Mouse (Mus musculus): ENCODE measurements at regions not wholly inside any gene's neighbourhood (a gene's known extent, or its start where the extent isn't known, plus 50 kb on each side); places are given as distances from the start of the nearest gene placed in this dataset.
"Not testable (repeated sequence)": the region's sequence is repeated elsewhere in the genome, so short reads cannot be mapped to it uniquely, and the experiment has no call there.

DNA sequence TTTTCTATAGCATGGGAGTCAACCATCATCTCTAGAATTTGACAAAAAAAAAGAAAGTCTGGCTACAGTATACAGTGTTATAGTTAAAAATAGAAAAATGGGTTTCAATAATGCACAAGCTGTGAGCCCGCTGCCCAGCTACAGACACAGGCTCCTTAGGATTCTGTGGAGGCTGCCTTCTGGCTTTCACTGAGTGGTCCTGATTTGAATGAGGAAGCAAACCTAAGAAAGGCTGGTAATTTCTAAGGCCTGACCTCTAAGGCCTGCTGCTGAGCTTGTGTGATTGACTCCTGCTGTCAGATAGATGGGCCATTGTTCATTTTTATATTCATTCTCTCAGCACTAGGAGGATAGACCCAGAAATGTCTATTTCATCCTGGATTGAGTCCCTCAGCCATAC is 67.7 kb downstream of the Alg10b start:
- no peak for TF ChIP-seq CTCF (IDR thresholded peaks at IDR 0.05; ENCODE audit: extremely low read depth, insufficient read depth, insufficient read length, insufficient replicate concordance)
- no peak for TF ChIP-seq POLR2A (IDR thresholded peaks at IDR 0.05; ENCODE audit: low read depth, low read length)
- WGBS: 93% methylated on average over 1 of the region's 1 CpGs
- H3K36me3 ChIP-seq (ENCODE audit: control insufficient read depth, insufficient read depth, low read length): no peaks in the 10 kb centered on the region
- H3K4me3 ChIP-seq (ENCODE audit: extremely low read depth, insufficient read depth, insufficient read length): no peak overlapping the region
- no peaks in the 10 kb centered on the region for H3K27me3 ChIP-seq (ENCODE audit: control insufficient read depth, insufficient read depth, low read length)
- H3K4me1 ChIP-seq (ENCODE audit: control insufficient read depth, insufficient read depth, insufficient read length): no peaks in the 10 kb centered on the region
- H3K27ac ChIP-seq (ENCODE audit: insufficient read depth, low read length): no peak overlapping the region
- no peak for DNase-seq (ENCODE audit: low read depth in 1 of 2, low spot score in 2 of 2)

DNA sequence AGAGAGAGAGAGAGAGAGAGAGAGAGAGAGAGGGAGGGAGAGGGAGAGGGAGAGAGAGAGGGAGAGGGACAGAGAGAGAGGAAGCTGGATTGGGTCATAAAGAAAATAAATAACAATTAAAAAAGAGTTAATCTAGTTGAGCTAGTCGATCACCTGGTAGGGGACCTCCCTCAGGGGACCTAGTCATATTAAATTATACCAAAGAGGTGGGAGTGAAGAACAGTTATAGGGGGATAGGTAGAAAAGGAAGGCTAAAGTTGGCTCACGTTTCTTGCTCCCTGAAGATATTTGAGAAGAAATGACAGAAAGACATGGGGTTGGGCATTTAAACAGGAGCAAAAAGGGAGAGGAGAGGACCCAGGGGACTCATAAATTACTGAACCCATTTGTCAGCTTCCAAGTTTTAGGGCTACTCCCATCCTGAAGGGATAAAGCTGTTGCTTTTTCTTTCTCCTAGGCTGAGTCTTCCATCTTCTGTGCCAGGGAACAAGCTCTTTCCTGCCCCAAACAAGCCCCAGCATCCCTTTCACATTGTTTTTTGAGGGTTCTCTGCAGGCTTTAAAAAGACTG is 70.3 kb downstream of the Alg10b start:
- TF ChIP-seq CTCF (IDR thresholded peaks at IDR 0.05; ENCODE audit: extremely low read depth, insufficient read depth, insufficient read length, insufficient replicate concordance) (no peak), POLR2A (IDR thresholded peaks at IDR 0.05; ENCODE audit: low read depth, low read length) (no peak)
- 69% methylated on average over 2 of the region's 2 CpGs for WGBS
- Histone ChIP-seq H3K27ac (ENCODE audit: insufficient read depth, low read length) (no peak overlapping the region), H3K4me3 (ENCODE audit: extremely low read depth, insufficient read depth, insufficient read length) (no peak overlapping the region), H3K36me3 (ENCODE audit: control insufficient read depth, insufficient read depth, low read length) (no peaks in the 10 kb centered on the region), H3K4me1 (ENCODE audit: control insufficient read depth, insufficient read depth, insufficient read length) (no peaks in the 10 kb centered on the region), H3K27me3 (ENCODE audit: control insufficient read depth, insufficient read depth, low read length) (no peaks in the 10 kb centered on the region)
- no peak for DNase-seq (ENCODE audit: low read depth in 1 of 2, low spot score in 2 of 2)

DNA sequence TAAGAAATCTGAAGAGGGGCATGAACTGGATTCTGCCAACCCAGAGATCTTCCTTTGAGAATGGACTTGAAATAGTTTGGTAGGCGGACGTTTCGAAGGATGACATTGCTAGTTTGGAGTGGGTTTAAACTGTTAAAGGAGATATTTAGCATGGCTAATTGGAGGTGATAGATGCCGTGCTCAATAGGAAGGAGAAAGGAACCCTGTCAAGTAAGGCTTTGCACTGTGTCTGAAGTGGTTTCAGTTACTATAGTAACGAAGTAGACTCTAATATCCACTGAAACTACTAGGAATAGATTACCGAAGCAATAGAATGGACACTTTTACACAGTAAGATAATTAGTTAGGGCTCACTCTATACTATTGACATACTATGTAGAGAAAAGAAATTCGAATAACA is 74.5 kb downstream of the Alg10b start:
- no peak for DNase-seq (ENCODE audit: low read depth in 1 of 2, low spot score in 2 of 2)
- Histone ChIP-seq H3K27me3 (ENCODE audit: control insufficient read depth, insufficient read depth, low read length) (no peaks in the 10 kb centered on the region), H3K27ac (ENCODE audit: insufficient read depth, low read length) (no peak overlapping the region), H3K4me1 (ENCODE audit: control insufficient read depth, insufficient read depth, insufficient read length) (no peaks in the 10 kb centered on the region), H3K4me3 (ENCODE audit: extremely low read depth, insufficient read depth, insufficient read length) (no peak overlapping the region), H3K36me3 (ENCODE audit: control insufficient read depth, insufficient read depth, low read length) (no peaks in the 10 kb centered on the region)
- TF ChIP-seq POLR2A (IDR thresholded peaks at IDR 0.05; ENCODE audit: low read depth, low read length): no peak
- no peak for TF ChIP-seq CTCF (IDR thresholded peaks at IDR 0.05; ENCODE audit: extremely low read depth, insufficient read depth, insufficient read length, insufficient replicate concordance)
- WGBS: 85% methylated on average over 7 of the region's 7 CpGs

DNA sequence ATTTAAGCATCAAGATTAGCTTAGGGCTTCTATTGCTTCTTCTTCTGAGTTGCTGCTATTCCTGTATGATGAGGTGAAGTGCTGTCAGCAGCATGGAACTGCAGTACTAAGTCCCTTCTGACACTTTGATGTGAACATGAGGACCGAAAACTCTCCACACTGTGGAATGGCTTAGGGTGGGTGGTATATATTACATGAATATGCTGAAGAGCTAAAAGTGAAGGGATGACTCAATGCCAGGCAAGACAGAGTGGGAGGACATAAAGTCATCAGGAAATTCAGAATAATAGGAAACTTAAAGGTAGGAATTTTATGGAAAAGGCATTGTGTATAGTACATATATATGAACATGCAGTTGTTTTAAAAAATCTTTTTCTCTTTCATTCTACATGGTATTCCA is 79.3 kb downstream of the Alg10b start:
- Histone ChIP-seq H3K4me1 (ENCODE audit: control insufficient read depth, insufficient read depth, insufficient read length) (no peaks in the 10 kb centered on the region), H3K27me3 (ENCODE audit: control insufficient read depth, insufficient read depth, low read length) (no peaks in the 10 kb centered on the region), H3K4me3 (ENCODE audit: extremely low read depth, insufficient read depth, insufficient read length) (no peak overlapping the region), H3K27ac (ENCODE audit: insufficient read depth, low read length) (no peak overlapping the region), H3K36me3 (ENCODE audit: control insufficient read depth, insufficient read depth, low read length) (no peaks in the 10 kb centered on the region)
- DNase-seq (ENCODE audit: low read depth in 1 of 2, low spot score in 2 of 2): no peak
- WGBS: 92% methylated on average over 1 of the region's 1 CpGs
- TF ChIP-seq CTCF (IDR thresholded peaks at IDR 0.05; ENCODE audit: extremely low read depth, insufficient read depth, insufficient read length, insufficient replicate concordance) (no peak), POLR2A (IDR thresholded peaks at IDR 0.05; ENCODE audit: low read depth, low read length) (no peak)

DNA sequence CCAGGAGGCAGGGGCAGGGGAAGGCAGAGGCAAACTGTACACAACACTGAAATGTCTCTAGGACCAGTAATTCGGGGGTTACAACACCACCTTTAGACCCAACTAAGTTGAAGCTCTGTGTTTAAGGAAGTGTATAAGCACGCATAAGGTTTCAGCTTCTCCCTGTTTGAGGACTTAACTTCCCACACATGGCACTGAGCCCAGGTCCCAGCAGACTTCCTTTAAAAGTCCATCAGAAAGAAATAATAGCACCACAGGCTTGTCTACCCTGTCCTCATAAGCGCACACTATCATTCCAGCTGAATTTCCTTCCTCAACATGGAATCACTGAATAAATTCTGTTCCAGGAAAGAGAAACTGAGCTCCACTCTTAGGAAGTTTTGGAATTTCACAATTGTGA is 80.9 kb downstream of the Alg10b start:
- Histone ChIP-seq H3K4me1 (ENCODE audit: control insufficient read depth, insufficient read depth, insufficient read length) (no peaks in the 10 kb centered on the region), H3K36me3 (ENCODE audit: control insufficient read depth, insufficient read depth, low read length) (no peaks in the 10 kb centered on the region), H3K4me3 (ENCODE audit: extremely low read depth, insufficient read depth, insufficient read length) (no peak overlapping the region), H3K27ac (ENCODE audit: insufficient read depth, low read length) (no peak overlapping the region), H3K27me3 (ENCODE audit: control insufficient read depth, insufficient read depth, low read length) (no peaks in the 10 kb centered on the region)
- WGBS: 53% methylated on average over 3 of the region's 3 CpGs
- TF ChIP-seq CTCF (IDR thresholded peaks at IDR 0.05; ENCODE audit: extremely low read depth, insufficient read depth, insufficient read length, insufficient replicate concordance) (no peak), POLR2A (IDR thresholded peaks at IDR 0.05; ENCODE audit: low read depth, low read length) (no peak)
- no peak for DNase-seq (ENCODE audit: low read depth in 1 of 2, low spot score in 2 of 2)

DNA sequence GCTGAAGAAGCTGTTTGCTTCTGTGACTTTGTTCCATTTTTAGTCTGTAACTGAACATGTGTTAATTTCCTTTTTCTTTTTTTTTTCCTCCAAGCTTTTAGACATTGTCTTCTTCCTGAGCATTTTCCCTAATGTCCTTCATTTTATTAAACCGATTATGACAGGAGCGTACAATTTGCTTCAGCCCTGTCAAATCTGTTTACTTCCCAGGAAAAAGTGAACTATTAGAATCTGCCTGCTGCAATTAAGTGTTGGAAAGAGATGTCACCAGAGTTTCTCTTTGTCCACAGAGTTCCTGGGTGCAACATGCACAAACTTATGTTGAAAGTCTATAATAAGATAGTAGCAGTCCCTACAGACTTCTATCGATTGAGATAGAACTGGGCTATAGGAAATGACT is 82.8 kb downstream of the Alg10b start:
- WGBS: 85% methylated on average over 3 of the region's 3 CpGs
- no peak for DNase-seq (ENCODE audit: low read depth in 1 of 2, low spot score in 2 of 2)
- Histone ChIP-seq H3K36me3 (ENCODE audit: control insufficient read depth, insufficient read depth, low read length) (no peaks in the 10 kb centered on the region), H3K27me3 (ENCODE audit: control insufficient read depth, insufficient read depth, low read length) (no peaks in the 10 kb centered on the region), H3K27ac (ENCODE audit: insufficient read depth, low read length) (no peak overlapping the region), H3K4me1 (ENCODE audit: control insufficient read depth, insufficient read depth, insufficient read length) (no peaks in the 10 kb centered on the region), H3K4me3 (ENCODE audit: extremely low read depth, insufficient read depth, insufficient read length) (no peak overlapping the region)
- TF ChIP-seq CTCF (IDR thresholded peaks at IDR 0.05; ENCODE audit: extremely low read depth, insufficient read depth, insufficient read length, insufficient replicate concordance) (no peak), POLR2A (IDR thresholded peaks at IDR 0.05; ENCODE audit: low read depth, low read length) (no peak)

DNA sequence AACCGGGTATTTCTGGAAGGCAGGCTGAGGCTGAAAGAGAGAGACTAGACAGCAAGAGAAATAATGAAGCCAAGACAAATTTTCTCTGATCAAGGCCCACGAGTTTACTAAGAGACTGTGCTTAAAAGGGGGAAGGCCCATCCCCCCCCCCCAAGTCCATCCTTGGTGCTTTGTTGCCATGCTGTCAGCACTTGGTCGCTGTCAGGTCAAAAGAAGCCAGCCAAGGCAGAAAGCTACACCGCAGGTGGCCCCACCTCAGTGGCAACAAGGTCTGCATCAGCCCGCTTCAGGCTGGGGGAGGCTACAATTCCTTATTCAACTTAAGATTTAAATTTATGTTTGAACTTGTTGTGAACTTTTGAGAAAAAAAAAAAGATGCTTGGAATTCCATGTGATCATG is 84.3 kb downstream of the Alg10b start:
- H3K27me3 ChIP-seq (ENCODE audit: control insufficient read depth, insufficient read depth, low read length); H3K4me1 ChIP-seq (ENCODE audit: control insufficient read depth, insufficient read depth, insufficient read length); DNase-seq (ENCODE audit: low read depth in 1 of 2, low spot score in 2 of 2); H3K27ac ChIP-seq (ENCODE audit: insufficient read depth, low read length); H3K4me3 ChIP-seq (ENCODE audit: extremely low read depth, insufficient read depth, insufficient read length); H3K36me3 ChIP-seq (ENCODE audit: control insufficient read depth, insufficient read depth, low read length): not testable (repeated sequence)
- WGBS: 57% methylated on average over 5 of the region's 5 CpGs

All from spleen, adult 2 months (tissue).